Mouse (Mus musculus): ENCODE measurements at regions not wholly inside any gene's neighbourhood (a gene's known extent, or its start where the extent isn't known, plus 50 kb on each side); places are given as distances from the start of the nearest gene placed in this dataset.

DNA sequence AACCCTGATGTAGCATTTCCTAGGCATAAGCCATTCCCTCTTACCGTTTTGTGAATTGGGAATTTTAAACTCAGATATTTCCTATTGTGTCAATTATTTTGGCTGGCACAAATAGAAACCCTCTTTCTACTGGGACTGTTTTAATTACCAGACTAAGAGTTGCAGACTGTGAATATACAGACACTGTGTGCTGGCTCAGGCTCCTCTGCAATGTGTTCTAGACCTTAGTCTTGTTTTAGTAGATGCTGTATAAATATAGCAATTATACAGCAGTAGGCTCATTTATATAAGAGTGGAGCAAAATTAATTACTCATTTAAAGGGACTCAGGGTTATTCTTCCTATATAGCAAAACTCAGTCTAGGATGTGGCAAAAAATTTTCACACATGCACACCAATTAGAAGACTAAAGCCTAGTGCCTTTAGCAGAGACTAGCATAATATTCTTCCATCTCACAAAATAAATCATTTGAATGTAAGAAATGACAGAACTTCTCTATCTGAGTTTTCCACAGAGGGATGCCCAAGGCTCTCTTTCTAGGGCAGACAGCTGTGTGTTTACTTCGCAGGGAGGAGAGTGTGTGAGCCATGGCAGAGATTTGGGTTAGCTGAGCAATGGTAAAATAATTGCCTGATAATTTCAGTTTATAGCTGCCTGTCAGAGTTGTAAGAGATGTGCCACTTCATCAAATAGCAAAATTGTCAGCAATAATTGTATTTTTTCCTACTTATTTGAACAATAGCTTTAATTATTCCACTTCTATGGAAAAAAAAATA is 941.9 kb downstream of the Stpg2 start:
- H3K4me3 ChIP-seq (ENCODE audit: inconsistent target) = no peak overlapping the region
- WGBS (ENCODE audit: missing documents) = 87% methylated on average over 2 of the region's 2 CpGs

GRCm38 (mm10) chr3:140150530-140150951 is 945.0 kb downstream of the Stpg2 start:
- WGBS (ENCODE audit: missing documents) = 70% methylated on average over 7 of the region's 7 CpGs
- no peak overlapping the region for H3K4me3 ChIP-seq (ENCODE audit: inconsistent target)
- H3K79me2 ChIP-seq (ENCODE audit: inconsistent target) = no peaks in the 10 kb centered on the region

More for the DNA sequence above, 941.9 kb downstream of the Stpg2 start:
- Histone ChIP-seq H3K36me3 (ENCODE audit: inconsistent target) (no peaks in the 10 kb centered on the region), H3K79me2 (ENCODE audit: inconsistent target) (no peaks in the 10 kb centered on the region), H3K27ac (no peak overlapping the region)

GRCm38 (mm10) chr3:140179471-140179870 is 974.0 kb downstream of the Stpg2 start:
- no peaks in the 10 kb centered on the region for H3K79me2 ChIP-seq (ENCODE audit: inconsistent target)
- no peak overlapping the region for H3K4me3 ChIP-seq (ENCODE audit: inconsistent target)
- no peaks in the 10 kb centered on the region for H3K36me3 ChIP-seq (ENCODE audit: inconsistent target)
- 85% methylated on average over 2 of the region's 2 CpGs for WGBS (ENCODE audit: missing documents)
- H3K27ac ChIP-seq = no peak overlapping the region

More at GRCm38 (mm10) chr3:140150530-140150951, 945.0 kb downstream of the Stpg2 start:
- Histone ChIP-seq H3K36me3 (ENCODE audit: inconsistent target) (no peaks in the 10 kb centered on the region), H3K27ac (no peak overlapping the region)

DNA sequence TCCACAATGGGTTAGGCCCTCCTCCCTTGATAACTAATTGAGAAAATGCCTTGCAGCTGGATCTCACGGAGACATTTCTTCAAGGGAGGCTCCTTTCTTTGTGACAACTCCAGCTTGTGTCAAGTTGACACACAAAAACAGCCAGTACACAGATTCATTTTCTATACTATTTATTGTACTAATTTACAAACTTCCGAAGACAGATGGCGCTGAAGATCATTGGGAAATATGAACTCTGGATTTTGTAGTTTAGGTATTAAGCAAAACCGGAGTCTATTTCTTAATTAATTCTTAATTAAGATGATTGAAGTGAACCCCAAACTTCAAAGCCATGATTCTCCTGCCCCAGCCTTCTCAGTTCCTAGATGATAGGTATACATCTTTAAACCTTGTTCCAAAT is 977.2 kb downstream of the Stpg2 start:
- Histone ChIP-seq H3K79me2 (ENCODE audit: inconsistent target) (no peaks in the 10 kb centered on the region), H3K4me3 (ENCODE audit: inconsistent target) (no peak overlapping the region), H3K27ac (no peak overlapping the region), H3K36me3 (ENCODE audit: inconsistent target) (no peaks in the 10 kb centered on the region)
- 92% methylated on average over 4 of the region's 4 CpGs for WGBS (ENCODE audit: missing documents)

DNA sequence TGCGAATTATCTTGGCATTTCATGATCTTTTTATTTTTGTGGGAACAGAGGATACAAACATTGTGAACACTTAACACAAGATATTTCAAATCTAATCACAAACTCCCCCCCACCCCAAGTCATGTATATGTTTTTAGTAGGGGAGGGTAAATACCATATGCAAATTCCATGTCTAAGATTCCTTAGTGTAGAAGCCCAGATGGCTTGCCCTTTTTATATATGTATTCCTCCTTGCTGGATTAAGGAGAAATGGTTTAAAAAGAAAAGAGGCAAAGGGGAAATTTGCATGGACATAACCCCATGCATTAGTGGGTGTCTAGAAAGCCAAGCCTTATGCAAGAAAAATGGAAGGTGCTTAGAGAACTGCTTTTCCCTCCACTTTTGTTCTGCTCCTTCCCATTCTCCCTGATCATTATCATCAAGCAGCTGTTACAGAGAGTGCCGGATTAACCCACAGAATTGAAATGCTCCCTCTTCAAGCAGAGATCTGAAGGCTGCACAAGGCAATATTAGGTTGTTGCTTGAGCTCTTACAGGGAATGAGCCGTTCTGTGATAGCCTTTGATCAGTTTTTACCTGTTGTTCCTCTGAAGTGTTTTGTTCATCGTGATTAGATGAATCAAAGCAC is 979.5 kb downstream of the Stpg2 start:
- Histone ChIP-seq H3K36me3 (ENCODE audit: inconsistent target) (no peaks in the 10 kb centered on the region), H3K4me3 (ENCODE audit: inconsistent target) (no peak overlapping the region), H3K27ac (no peak overlapping the region), H3K79me2 (ENCODE audit: inconsistent target) (no peaks in the 10 kb centered on the region)
- 89% methylated on average over 4 of the region's 4 CpGs for WGBS (ENCODE audit: missing documents)

- Histone ChIP-seq H3K27ac (no peak overlapping the region), H3K79me2 (ENCODE audit: inconsistent target) (no peaks in the 10 kb centered on the region), H3K4me3 (ENCODE audit: inconsistent target) (no peak overlapping the region), H3K36me3 (ENCODE audit: inconsistent target) (no peaks in the 10 kb centered on the region)
These were observed 1000.4 kb downstream of the Stpg2 start for GRCm38 (mm10) chr3:140205914-140206313.

DNA sequence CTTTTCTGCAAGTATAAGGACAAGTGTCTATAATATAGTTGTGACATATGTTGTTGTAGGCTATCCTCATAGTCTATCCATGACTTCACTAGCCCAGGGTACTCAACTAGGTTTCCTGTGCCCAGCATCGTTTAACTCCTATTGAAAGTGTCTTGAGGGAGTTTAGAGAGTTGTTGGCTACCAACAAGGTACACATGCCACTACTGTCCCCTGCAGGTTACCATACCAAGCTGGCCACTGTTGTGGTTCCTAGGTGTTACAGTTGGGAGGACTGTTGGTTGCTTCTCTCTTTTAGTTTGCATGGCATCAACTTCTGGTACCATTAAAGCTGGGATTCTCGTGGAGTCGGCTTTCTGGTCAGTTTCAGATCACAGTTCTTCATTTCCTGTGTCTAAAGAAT is 990.7 kb downstream of the Pdha2 start:
- Histone ChIP-seq H3K27ac (no peak overlapping the region), H3K4me3 (ENCODE audit: inconsistent target) (no peak overlapping the region), H3K79me2 (ENCODE audit: inconsistent target) (no peaks in the 10 kb centered on the region), H3K36me3 (ENCODE audit: inconsistent target) (no peaks in the 10 kb centered on the region)
- 82% methylated on average over 3 of the region's 3 CpGs for WGBS (ENCODE audit: missing documents)

DNA sequence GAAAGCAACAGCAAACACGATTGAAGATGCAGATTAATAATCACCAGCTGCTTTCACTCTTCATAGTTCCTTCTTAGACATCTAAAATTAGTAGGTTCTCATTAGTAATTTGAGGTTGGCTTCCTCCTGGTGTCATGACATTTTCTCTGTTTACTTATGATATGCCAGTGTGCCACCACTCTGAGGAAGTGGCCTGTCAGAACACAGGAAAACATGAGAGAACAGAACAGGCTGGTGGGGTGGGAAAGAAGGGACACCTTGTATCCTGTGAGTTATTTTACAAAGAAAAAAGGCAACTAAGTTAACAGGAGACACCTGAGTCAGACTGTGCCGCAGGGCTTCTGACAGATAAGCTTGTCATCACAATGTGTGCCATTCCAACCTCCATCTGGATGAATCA is 981.4 kb downstream of the Pdha2 start:
- Histone ChIP-seq H3K79me2 (ENCODE audit: inconsistent target) (no peaks in the 10 kb centered on the region), H3K36me3 (ENCODE audit: inconsistent target) (no peaks in the 10 kb centered on the region), H3K4me3 (ENCODE audit: inconsistent target) (no peak overlapping the region), H3K27ac (no peak overlapping the region)
- 5% methylated on average over 2 of the region's 2 CpGs for WGBS (ENCODE audit: missing documents)

DNA sequence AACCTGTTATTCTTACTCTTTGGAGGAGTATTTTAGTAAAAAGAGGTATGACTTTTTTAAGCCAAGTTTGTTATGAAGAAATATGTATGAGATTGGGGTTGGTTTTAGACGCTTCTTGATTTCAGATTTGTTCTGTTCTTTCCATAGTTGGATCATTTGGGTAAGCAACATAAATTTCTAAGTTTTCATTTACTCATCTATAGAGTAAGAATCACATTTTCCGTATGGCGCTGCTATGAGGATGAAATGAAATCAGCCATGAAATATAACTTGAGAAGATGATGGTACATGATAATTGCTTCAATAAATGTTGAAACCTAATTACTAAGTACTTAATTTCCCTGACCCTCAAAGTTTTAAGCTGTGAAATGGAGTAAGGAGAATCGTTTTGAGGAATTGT is 979.0 kb downstream of the Pdha2 start:
- WGBS (ENCODE audit: missing documents) = 86% methylated on average over 2 of the region's 4 CpGs
- Histone ChIP-seq H3K27ac (no peak overlapping the region), H3K79me2 (ENCODE audit: inconsistent target) (no peaks in the 10 kb centered on the region), H3K4me3 (ENCODE audit: inconsistent target) (no peak overlapping the region), H3K36me3 (ENCODE audit: inconsistent target) (no peaks in the 10 kb centered on the region)

GRCm38 (mm10) chr3:140233809-140234208 is 978.3 kb downstream of the Pdha2 start:
- WGBS (ENCODE audit: missing documents) = 47% methylated on average over 2 of the region's 2 CpGs

GRCm38 (mm10) chr3:140239276-140239675 is 972.9 kb downstream of the Pdha2 start:
- Histone ChIP-seq H3K36me3 (ENCODE audit: inconsistent target) (no peaks in the 10 kb centered on the region), H3K27ac (no peak overlapping the region), H3K79me2 (ENCODE audit: inconsistent target) (no peaks in the 10 kb centered on the region), H3K4me3 (ENCODE audit: inconsistent target) (no peak overlapping the region)
- 78% methylated on average over 1 of the region's 1 CpGs for WGBS (ENCODE audit: missing documents)

More at GRCm38 (mm10) chr3:140233809-140234208, 978.3 kb downstream of the Pdha2 start:
- H3K4me3 ChIP-seq (ENCODE audit: inconsistent target) = no peak overlapping the region
- no peaks in the 10 kb centered on the region for H3K79me2 ChIP-seq (ENCODE audit: inconsistent target)
- no peak overlapping the region for H3K27ac ChIP-seq
- no peaks in the 10 kb centered on the region for H3K36me3 ChIP-seq (ENCODE audit: inconsistent target)
